Mouse (Mus musculus): Measurements from ENCODE around the gene Enc1. TPM values are rescaled to one million over a fixed set of nuclear protein-coding genes. Genes with fewer than 3 reads are reported as not detected.

Enc1 gene
- total and polyA plus RNA-seq, 2 experiments from 2014 or later, result 76.8 to 423 TPM

DNA sequence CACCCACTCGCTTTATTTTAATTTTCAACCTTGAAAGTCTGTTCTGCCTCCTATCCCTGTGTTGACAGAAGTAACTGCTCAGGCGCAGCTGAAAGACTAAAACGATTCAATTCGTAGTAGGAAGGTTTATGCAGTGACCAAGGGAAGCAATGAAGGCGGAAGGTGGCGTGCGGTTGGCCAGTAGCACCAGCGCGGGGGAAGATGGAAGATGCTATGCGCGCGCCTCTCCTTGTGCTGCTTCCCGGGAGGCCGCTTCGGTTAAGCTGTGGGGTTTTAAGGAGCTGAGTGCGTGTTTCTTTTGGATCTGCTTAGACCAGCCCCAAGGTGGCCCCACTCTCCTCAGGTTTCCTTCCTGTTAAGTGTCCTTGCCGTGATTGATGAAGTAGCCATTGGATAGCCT lies 15.8 kb upstream of the Enc1 start:
- no peak overlapping the region for H3K4me3 ChIP-seq (ENCODE audit: low read depth, low read length)
- DNase-seq (no peak), ATAC-seq (no peak)
- H3K27ac ChIP-seq (ENCODE audit: low read depth, low read length), result no peak overlapping the region
- H3K9ac ChIP-seq, result no peak overlapping the region
- no peaks in the 10 kb centered on the region for H3K4me1 ChIP-seq (ENCODE audit: insufficient read depth)
- no peak for TF ChIP-seq CTCF (IDR thresholded peaks at IDR 0.05; ENCODE audit: low read depth)
- no peaks in the 10 kb centered on the region for H3K9me3 ChIP-seq (ENCODE audit: low read length)
- no peaks in the 10 kb centered on the region for H3K27me3 ChIP-seq (ENCODE audit: insufficient read depth, low read length)
- H3K4me2 ChIP-seq (ENCODE audit: low read depth), result no peak overlapping the region
- 83% methylated on average over 17 of the region's 17 CpGs for WGBS
- no peaks in the 10 kb centered on the region for H3K36me3 ChIP-seq (ENCODE audit: insufficient read depth)

DNA sequence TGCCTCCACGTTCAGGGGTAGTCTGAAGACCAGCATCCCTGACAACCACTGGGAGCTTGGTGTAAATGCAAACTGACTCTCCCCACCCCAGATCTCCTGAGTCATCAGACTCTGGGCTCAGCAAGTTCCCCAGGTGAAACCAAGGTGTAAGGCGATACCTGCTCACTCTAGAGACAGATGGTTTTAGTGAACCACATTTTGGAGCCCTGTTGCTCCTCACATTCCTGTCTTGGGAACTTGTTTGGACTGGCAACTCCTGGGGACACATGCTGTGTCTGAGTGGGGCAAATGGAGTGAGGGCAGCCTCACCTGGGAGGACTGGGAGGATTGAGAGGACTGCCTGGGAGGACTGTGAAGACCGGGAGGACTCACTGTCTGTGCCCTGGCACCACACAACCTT lies 13.1 kb upstream of the Enc1 start:
- no peaks in the 10 kb centered on the region for H3K36me3 ChIP-seq (ENCODE audit: insufficient read depth)
- H3K27me3 ChIP-seq (ENCODE audit: insufficient read depth, low read length), result no peaks in the 10 kb centered on the region
- no peak overlapping the region for H3K27ac ChIP-seq (ENCODE audit: low read depth, low read length)
- no peaks in the 10 kb centered on the region for H3K4me1 ChIP-seq (ENCODE audit: insufficient read depth)
- no peak overlapping the region for H3K9ac ChIP-seq
- H3K4me3 ChIP-seq (ENCODE audit: low read depth, low read length), result no peak overlapping the region
- WGBS, result 94% methylated on average over 3 of the region's 3 CpGs
- DNase-seq (no peak), ATAC-seq (no peak)
- no peak for TF ChIP-seq CTCF (IDR thresholded peaks at IDR 0.05; ENCODE audit: low read depth)
- H3K9me3 ChIP-seq (ENCODE audit: low read length), result no peaks in the 10 kb centered on the region
- H3K4me2 ChIP-seq (ENCODE audit: low read depth), result no peak overlapping the region

DNA sequence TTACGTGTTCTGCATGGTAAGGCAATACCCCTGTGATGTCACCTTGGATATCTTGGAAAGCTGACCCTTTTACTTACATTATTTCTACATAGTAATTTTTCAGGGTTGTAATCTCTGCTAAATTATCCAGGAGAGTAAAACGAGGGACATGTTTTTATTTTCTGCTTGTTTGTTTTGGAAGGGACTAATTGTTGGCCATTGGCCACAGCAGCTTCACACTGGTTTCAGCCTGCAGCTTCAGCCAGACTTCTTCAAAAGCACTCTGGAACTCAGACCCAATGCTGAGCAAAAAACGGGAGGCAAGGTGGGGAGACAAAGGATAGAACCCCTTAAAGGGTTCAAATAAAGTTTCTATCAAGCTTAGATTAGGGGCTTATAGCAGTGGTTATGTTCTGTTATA lies 10.8 kb upstream of the Enc1 start:
- Histone ChIP-seq H3K4me1 (ENCODE audit: insufficient read depth) (no peaks in the 10 kb centered on the region), H3K9me3 (ENCODE audit: low read length) (no peaks in the 10 kb centered on the region), H3K27me3 (ENCODE audit: insufficient read depth, low read length) (no peaks in the 10 kb centered on the region), H3K4me3 (ENCODE audit: low read depth, low read length) (no peak overlapping the region), H3K9ac (no peak overlapping the region), H3K4me2 (ENCODE audit: low read depth) (no peak overlapping the region), H3K27ac (ENCODE audit: low read depth, low read length) (no peak overlapping the region), H3K36me3 (ENCODE audit: insufficient read depth) (no peaks in the 10 kb centered on the region)
- DNase-seq (no peak), ATAC-seq (no peak)
- TF ChIP-seq CTCF (IDR thresholded peaks at IDR 0.05; ENCODE audit: low read depth), result no peak
- WGBS, result 66% methylated on average over 3 of the region's 3 CpGs

GRCm38 (mm10) chr13:97233092-97233491 lies 7.8 kb upstream of the Enc1 start:
- peak; percentile 18; the same call in 1 of the 2 replicates for TF ChIP-seq CTCF (IDR thresholded peaks at IDR 0.05; ENCODE audit: low read depth)
- ATAC-seq, result no peak
- Histone ChIP-seq H3K27me3 (ENCODE audit: insufficient read depth, low read length) (no peaks in the 10 kb centered on the region), H3K4me3 (ENCODE audit: low read depth, low read length) (no peak overlapping the region), H3K9ac (no peak overlapping the region), H3K27ac (ENCODE audit: low read depth, low read length) (no peak overlapping the region), H3K4me1 (ENCODE audit: insufficient read depth) (no peaks in the 10 kb centered on the region), H3K9me3 (ENCODE audit: low read length) (no peaks in the 10 kb centered on the region), H3K4me2 (ENCODE audit: low read depth) (no peak overlapping the region), H3K36me3 (ENCODE audit: insufficient read depth) (no peaks in the 10 kb centered on the region)
- WGBS, result 82% methylated on average over 2 of the region's 2 CpGs
- no peak for DNase-seq

GRCm38 (mm10) chr13:97234785-97235417 lies 6.0 kb upstream of the Enc1 start:
- Histone ChIP-seq H3K4me2 (ENCODE audit: low read depth) (peak overlapping the region; percentile 53), H3K27me3 (ENCODE audit: insufficient read depth, low read length) (no peaks in the 10 kb centered on the region), H3K9ac (peak overlapping the region; percentile 42; the same call in 1 of the 2 replicates), H3K36me3 (ENCODE audit: insufficient read depth) (no peaks in the 10 kb centered on the region), H3K27ac (ENCODE audit: low read depth, low read length) (no peak overlapping the region), H3K9me3 (ENCODE audit: low read length) (no peaks in the 10 kb centered on the region), H3K4me1 (ENCODE audit: insufficient read depth) (peaks cover 4% of the 10 kb centered on the region; the same call in 1 of the 2 replicates), H3K4me3 (ENCODE audit: low read depth, low read length) (peak overlapping the region; percentile 29)
- TF ChIP-seq CTCF (IDR thresholded peaks at IDR 0.05; ENCODE audit: low read depth), result peak; percentile 92
- WGBS, result 18% methylated on average over 17 of the region's 17 CpGs
- DNase-seq (peak; percentile 94), ATAC-seq (peak; percentile 80)

GRCm38 (mm10) chr13:97235911-97236310 lies 5.0 kb upstream of the Enc1 start:
- Histone ChIP-seq H3K4me2 (ENCODE audit: low read depth) (no peak overlapping the region), H3K9me3 (ENCODE audit: low read length) (no peaks in the 10 kb centered on the region), H3K36me3 (ENCODE audit: insufficient read depth) (no peaks in the 10 kb centered on the region), H3K27me3 (ENCODE audit: insufficient read depth, low read length) (no peaks in the 10 kb centered on the region), H3K4me1 (ENCODE audit: insufficient read depth) (peaks cover 4% of the 10 kb centered on the region; the same call in 1 of the 2 replicates), H3K9ac (no peak overlapping the region), H3K4me3 (ENCODE audit: low read depth, low read length) (no peak overlapping the region), H3K27ac (ENCODE audit: low read depth, low read length) (no peak overlapping the region)
- TF ChIP-seq CTCF (IDR thresholded peaks at IDR 0.05; ENCODE audit: low read depth), result no peak
- DNase-seq (no peak), ATAC-seq (no peak)
- 26% methylated on average over 6 of the region's 6 CpGs for WGBS

DNA sequence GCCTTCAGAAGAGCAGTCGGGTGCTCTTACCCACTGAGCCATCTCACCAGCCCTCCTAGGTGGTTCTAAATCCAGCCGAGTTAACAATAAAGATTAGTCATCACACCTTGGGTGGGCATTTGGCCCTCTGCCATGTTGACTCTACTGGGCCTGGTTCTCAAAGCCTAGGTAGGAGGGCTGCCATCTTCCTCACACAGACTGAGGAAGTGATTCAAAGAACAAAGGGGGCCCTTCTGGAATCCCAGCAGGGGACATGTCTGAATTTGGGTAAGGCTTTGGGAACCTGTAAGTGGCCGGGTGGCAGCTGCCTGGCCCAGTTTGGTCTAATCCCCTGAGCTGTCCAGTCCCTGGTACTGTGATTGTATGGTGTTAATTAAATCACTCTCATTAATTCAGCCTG lies 3.2 kb upstream of the Enc1 start:
- Histone ChIP-seq H3K27ac (ENCODE audit: low read depth, low read length) (no peak overlapping the region; the same call in 1 of the 2 replicates), H3K9me3 (ENCODE audit: low read length) (no peaks in the 10 kb centered on the region), H3K27me3 (ENCODE audit: insufficient read depth, low read length) (no peaks in the 10 kb centered on the region), H3K9ac (no peak overlapping the region), H3K4me1 (ENCODE audit: insufficient read depth) (peaks cover 4% of the 10 kb centered on the region; the same call in 1 of the 2 replicates), H3K36me3 (ENCODE audit: insufficient read depth) (no peaks in the 10 kb centered on the region), H3K4me3 (ENCODE audit: low read depth, low read length) (no peak overlapping the region), H3K4me2 (ENCODE audit: low read depth) (no peak overlapping the region)
- TF ChIP-seq CTCF (IDR thresholded peaks at IDR 0.05; ENCODE audit: low read depth), result no peak
- ATAC-seq, result no peak
- DNase-seq, result peak; percentile 27
- WGBS, result 21% methylated on average over 3 of the region's 3 CpGs
